Mouse (Mus musculus): Measurements from ENCODE around the gene Sowahb.

Sowahb gene

GRCm38 (mm10) chr5:93044584-93045370, at the start of gene Sowahb:
TSS of gene Sowahb (minus strand) at chr5:93045022.
- DNase-seq (ENCODE audit: low spot score in 2 of 2) = peak in 1 of 2 experiments; percentile 6

GRCm38 (mm10) chr5:93093638-93094527, 49.1 kb upstream of the Sowahb start:
- peak; percentile 30 to 34 for DNase-seq (ENCODE audit: low spot score in 2 of 2)

GRCm38 (mm10) chr5:93092857-93093622, 48.2 kb upstream of the Sowahb start, which contains the start of gene Sept11:
TSS of gene Sept11 (plus strand) at chr5:93093437.
- DNase-seq (ENCODE audit: low spot score in 2 of 2) = peak; percentile 88

- peak; percentile 56 to 62 for DNase-seq (ENCODE audit: low spot score in 2 of 2)
These were observed 47.4 kb upstream of the Sowahb start for GRCm38 (mm10) chr5:93092147-93092781.

- no peak for DNase-seq (ENCODE audit: low spot score in 2 of 2)
These were observed 46.4 kb upstream of the Sowahb start for GRCm38 (mm10) chr5:93091266-93091665.

GRCm38 (mm10) chr5:93085900-93086299, 41.1 kb upstream of the Sowahb start:
- DNase-seq (ENCODE audit: low spot score in 2 of 2) = no peak

- peak in 1 of 2 experiments; percentile 15 for DNase-seq (ENCODE audit: low spot score in 2 of 2)
These were observed 40.3 kb upstream of the Sowahb start for GRCm38 (mm10) chr5:93085015-93085598.

GRCm38 (mm10) chr5:93079596-93079995, 34.8 kb upstream of the Sowahb start:
- DNase-seq (ENCODE audit: low spot score in 2 of 2) = no peak

- no peak for DNase-seq (ENCODE audit: low spot score in 2 of 2)
These were observed 33.0 kb upstream of the Sowahb start for GRCm38 (mm10) chr5:93077661-93078323.

- no peak for DNase-seq (ENCODE audit: low spot score in 2 of 2)
These were observed 16.0 kb upstream of the Sowahb start for GRCm38 (mm10) chr5:93060865-93061264.

GRCm38 (mm10) chr5:93053606-93054397, 9.0 kb upstream of the Sowahb start:
- DNase-seq (ENCODE audit: low spot score in 2 of 2) = no peak

GRCm38 (mm10) chr5:93051951-93052350, 7.1 kb upstream of the Sowahb start:
- no peak for DNase-seq (ENCODE audit: low spot score in 2 of 2)

- no peak for DNase-seq (ENCODE audit: low spot score in 2 of 2)
These were observed 6.2 kb upstream of the Sowahb start for GRCm38 (mm10) chr5:93051041-93051440.

GRCm38 (mm10) chr5:93049971-93050370, 5.1 kb upstream of the Sowahb start:
- DNase-seq (ENCODE audit: low spot score in 2 of 2) = no peak

GRCm38 (mm10) chr5:93048481-93049240, 3.8 kb upstream of the Sowahb start:
- DNase-seq (ENCODE audit: low spot score in 2 of 2) = no peak

GRCm38 (mm10) chr5:93046306-93046845, 1.6 kb upstream of the Sowahb start:
- DNase-seq (ENCODE audit: low spot score in 2 of 2) = no peak

GRCm38 (mm10) chr5:93045371-93045714, 521 bp upstream of the Sowahb start:
- no peak for DNase-seq (ENCODE audit: low spot score in 2 of 2)

Measured in spleen, postnatal 36 days (tissue).